Comparison of ENCODE assay signal across 8 mouse cellular contexts in the genomic region with DNA sequence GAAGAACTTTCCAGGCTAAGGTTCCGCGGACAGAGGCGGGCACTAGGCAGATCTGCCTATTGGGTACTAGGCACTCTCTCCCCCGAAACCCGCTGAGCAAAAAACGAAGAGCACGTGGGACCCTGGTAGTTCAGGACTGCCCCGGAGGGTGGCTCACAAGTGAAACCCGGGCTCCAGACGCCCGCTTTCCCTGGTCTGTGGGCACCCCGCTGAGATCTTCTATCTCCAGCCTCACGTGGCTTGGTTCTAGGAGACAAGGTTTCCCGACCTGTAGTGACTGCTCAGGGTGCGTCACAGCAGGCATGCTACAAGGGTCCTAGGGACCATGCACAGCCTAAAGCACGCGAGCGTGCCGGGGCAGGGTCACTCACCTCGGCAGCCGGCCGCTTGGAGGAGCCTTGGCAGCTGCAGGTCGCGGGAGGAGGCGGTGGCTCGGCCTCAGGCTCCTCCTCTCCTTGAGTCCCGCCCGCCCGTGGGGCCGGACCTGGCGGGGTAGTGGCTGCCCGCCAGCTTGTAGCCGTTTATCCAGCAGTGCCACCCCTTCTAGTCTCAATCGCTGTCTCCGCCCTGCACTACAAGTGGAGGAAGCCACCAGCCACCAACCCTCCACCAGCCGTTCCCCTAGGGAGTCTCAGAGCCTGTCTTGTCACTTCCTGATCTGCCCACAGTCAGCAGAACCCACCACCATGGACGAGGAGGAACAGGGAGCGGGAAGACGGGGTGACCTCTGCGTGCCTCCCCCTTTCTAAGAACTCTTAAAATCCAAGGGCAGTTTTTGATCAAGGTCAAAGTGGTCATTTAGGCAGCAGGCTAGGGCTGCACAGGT. TPM values are rescaled to one million over a fixed set of nuclear protein-coding genes. Genes with fewer than 3 reads are reported as not detected.
DNase-seq lines count a peak whose midpoint lies in the region; ATAC-seq and TF ChIP-seq lines count a peak whose summit lies in the region.

No protein-coding gene starts in this region.

- no peaks in the 10 kb centered on the region for H3K36me3 ChIP-seq in heart, embryonic 13.5 days
- H3K36me3 ChIP-seq in liver, embryonic 11.5 days (ENCODE audit: control insufficient read depth, insufficient read depth, low read length), result no peaks in the 10 kb centered on the region
- no peaks in the 10 kb centered on the region for H3K36me3 ChIP-seq in myocyte (ENCODE audit: control insufficient read depth, insufficient read depth)
- no peaks in the 10 kb centered on the region for H3K36me3 ChIP-seq in splenic B cell, adult 2 months (ENCODE audit: control insufficient read depth, insufficient read depth, low read length, poor library complexity, severe bottlenecking)

- no peaks in the 10 kb centered on the region for H3K27me3 ChIP-seq in heart, embryonic 13.5 days (replicated peaks)
- no peaks in the 10 kb centered on the region for H3K27me3 ChIP-seq in liver, embryonic 11.5 days (replicated peaks; ENCODE audit: control insufficient read depth, insufficient read depth, low read length)
- H3K27me3 ChIP-seq in myocyte (ENCODE audit: control insufficient read depth, insufficient read depth, insufficient read length), result no peaks in the 10 kb centered on the region
- H3K27me3 ChIP-seq in splenic B cell, adult 2 months (ENCODE audit: control insufficient read depth, insufficient read depth, low read length, poor library complexity, severe bottlenecking), result no peaks in the 10 kb centered on the region

- peak; percentile 56 for DNase-seq in CD4-positive helper T cell, adult 2 months (ENCODE audit: low read depth, low spot score)
- peak; percentile 92 for DNase-seq in kidney, postnatal 10 days
- peak; percentile 83 for DNase-seq in liver, embryonic 11.5 days (ENCODE audit: low spot score)
- DNase-seq in splenic B cell, adult 2 months (ENCODE audit: low read depth, low spot score), result peak; percentile 81

- peak overlapping the region; percentile 68 for H3K4me3 ChIP-seq in brown adipose tissue, adult 24 weeks (ENCODE audit: insufficient read depth, low read depth, low read length)
- H3K4me3 ChIP-seq in heart, embryonic 13.5 days, result peak overlapping the region; percentile 72
- peak overlapping the region; percentile 68 for H3K4me3 ChIP-seq in liver, embryonic 11.5 days (ENCODE audit: low read depth, low read length)
- peak overlapping the region; percentile 70 for H3K4me3 ChIP-seq in myocyte

- peak overlapping the region; percentile 6 for H3ac ChIP-seq in myocyte (ENCODE audit: control insufficient read depth, insufficient read length)

- peak; percentile 90 for ATAC-seq in erythroid progenitor cell, adult 5-6 weeks (replicated peaks; ENCODE audit: low FRiP score, poor library complexity, severe bottlenecking)
- peak; percentile 80 for ATAC-seq in heart, embryonic 13.5 days (ENCODE audit: extremely low read depth, insufficient number of reproducible peaks, low FRiP score, low TSS enrichment)
- peak; percentile 92 for ATAC-seq in liver, embryonic 11.5 days (replicated peaks; ENCODE audit: low FRiP score)

- H3K79me2 ChIP-seq in myocyte (ENCODE audit: control insufficient read depth, insufficient read depth), result no peaks in the 10 kb centered on the region

- under 1% methylated on average over 40 of the region's 40 CpGs for WGBS in heart, embryonic 13.5 days
- WGBS in liver, embryonic 11.5 days, result under 1% methylated on average over 40 of the region's 40 CpGs

- peak overlapping the region; percentile 97 for H3K4me2 ChIP-seq in heart, embryonic 13.5 days
- peak overlapping the region; percentile 73 for H3K4me2 ChIP-seq in liver, embryonic 11.5 days
- H3K4me2 ChIP-seq in myocyte (ENCODE audit: low read depth), result peak overlapping the region; percentile 90

- peak; percentile 87 for TF ChIP-seq POLR2A in myocyte (IDR thresholded peaks at IDR 0.05; ENCODE audit: insufficient read length, low read depth)

- peak overlapping the region; percentile 85 for H3K9ac ChIP-seq in heart, embryonic 13.5 days
- peak overlapping the region; percentile 73 for H3K9ac ChIP-seq in liver, embryonic 11.5 days (ENCODE audit: low read depth, low read length)

- H3K9me3 ChIP-seq in heart, embryonic 13.5 days, result no peaks in the 10 kb centered on the region
- no peaks in the 10 kb centered on the region for H3K9me3 ChIP-seq in liver, embryonic 11.5 days (ENCODE audit: control insufficient read depth, low read length)

- H3K27ac ChIP-seq in brown adipose tissue, adult 24 weeks (replicated peaks; ENCODE audit: low read depth, low read length), result peak overlapping the region; percentile 61
- H3K27ac ChIP-seq in heart, embryonic 13.5 days (replicated peaks), result peak overlapping the region; percentile 88
- H3K27ac ChIP-seq in liver, embryonic 11.5 days (ENCODE audit: low read depth, low read length), result peak overlapping the region; percentile 82

- peaks cover 33% of the 10 kb centered on the region for H3K4me1 ChIP-seq in brown adipose tissue, adult 24 weeks (ENCODE audit: control insufficient read depth, insufficient read depth, insufficient read length, low read length)
- peaks cover 36% of the 10 kb centered on the region for H3K4me1 ChIP-seq in heart, embryonic 13.5 days
- H3K4me1 ChIP-seq in liver, embryonic 11.5 days (replicated peaks; ENCODE audit: control insufficient read depth, insufficient read depth, low read length), result peaks cover 62% of the 10 kb centered on the region

TF ChIP-seq in myocyte, 11 proteins besides CTCF, POLR2A, EP300 and RAD21:
- no peak for TF ChIP-seq MAX (IDR thresholded peaks at IDR 0.05; ENCODE audit: low read depth)
- no peak for TF ChIP-seq USF1 (IDR thresholded peaks at IDR 0.05; ENCODE audit: low read depth)
- TF ChIP-seq POLR2AphosphoS2 (IDR thresholded peaks at IDR 0.05; ENCODE audit: insufficient read length, low read depth), result peak; percentile 77
- no peak for TF ChIP-seq REST (IDR thresholded peaks at IDR 0.05; ENCODE audit: insufficient read depth, insufficient read length)
- TF ChIP-seq CEBPB (IDR thresholded peaks at IDR 0.05; ENCODE audit: insufficient read depth, poor library complexity, severe bottlenecking), result no peak
- no peak for TF ChIP-seq SRF (IDR thresholded peaks at IDR 0.05; ENCODE audit: control insufficient read depth, insufficient read length, low read depth)
- no peak for TF ChIP-seq E2F4 (IDR thresholded peaks at IDR 0.05; ENCODE audit: insufficient read depth)
- no peak for TF ChIP-seq TCF3 (IDR thresholded peaks at IDR 0.05; ENCODE audit: insufficient read length, low read depth)
- TF ChIP-seq TCF12 (IDR thresholded peaks at IDR 0.05; ENCODE audit: insufficient read depth, poor library complexity, severe bottlenecking), result no peak
- TF ChIP-seq MYOG (IDR thresholded peaks at IDR 0.05; ENCODE audit: control insufficient read depth in 1 of 3, insufficient read depth in 1 of 3, insufficient read length in 2 of 3, low read depth in 2 of 3), result peak; percentile 17 to 87 (median 73)
- TF ChIP-seq MYOD1 (IDR thresholded peaks at IDR 0.05; ENCODE audit: control insufficient read depth in 1 of 3, insufficient read length in 2 of 3, low read depth in 2 of 3), result peak in 2 of 3 experiments; percentile 65 to 86

RNA-seq across cellular contexts. Expression of gene Steap3, which starts 7.4 kb away (rescaled TPM):
- 12.7 and 15.1 TPM in 2 replicates for polyA plus RNA-seq in brown adipose tissue, adult 24 weeks (2012; ENCODE audit: insufficient read depth, insufficient read length, missing spikeins)
- 37.3 and 42.2 TPM in 2 replicates for total RNA-seq in erythroid progenitor cell, adult 5-6 weeks (2015; ENCODE audit: low replicate concordance)
- 23.2 and 37.0 TPM in 2 replicates for total RNA-seq in erythroid progenitor cell, adult 5-6 weeks (2017; ENCODE audit: low replicate concordance)
- polyA plus RNA-seq in heart, embryonic 13.5 days (2015; fragmentation: Nextera tagmentation; extraction: Ambion mirVana), result 16.2 and 18.7 TPM in 2 replicates
- polyA plus RNA-seq in liver, embryonic 11.5 days (2014; fragmentation: Nextera tagmentation; extraction: Ambion mirVana), result 74.7 TPM in 2 replicates
- 33.7 TPM for polyA plus RNA-seq in myocyte (2012; fragmentation: generic; extraction: Trizol)

Comparison
In these comparisons a context has a peak if more than half of its experiments do, and no peak if none do; other contexts are left out.
1. Peak in every context shown above with its lines: DNase-seq, ATAC-seq, H3K4me3 ChIP-seq and H3K27ac ChIP-seq.